Mouse (Mus musculus) heart, postnatal 0 days (tissue): ENCODE results near the gene Insl6. TPM values are rescaled to one million over a fixed set of nuclear protein-coding genes. Genes with fewer than 3 reads are reported as not detected.

Experiments
- ATAC-seq: fragments of 200-750 bp; cut with Nextera tagmentation; 2 replicates; pipeline ENCODE4 v1.8.0; 2017; ENCODE audit warnings: low read depth, moderate number of reproducible peaks, moderate library complexity; ENCODE audit not compliant: insufficient read depth
- DNase-seq: peaks from one replicate; pipeline ENCODE4 v3.0.0-alpha.2; 2016; ENCODE audit warnings: low spot score
- H3K27ac ChIP-seq: fragments of 300-500 bp; sonication (generic); 2 replicates; pipeline ENCODE4 v1.5.1; 2014; ENCODE audit warnings: low read depth, mild to moderate bottlenecking
- H3K27me3 ChIP-seq: fragments of 300-500 bp; sonication (generic); 2 replicates; pipeline ENCODE4 v1.6.1; 2014; ENCODE audit warnings: low read length, mixed read lengths; ENCODE audit not compliant: control insufficient read depth, insufficient read depth
- H3K36me3 ChIP-seq: fragments of 300-500 bp; sonication (generic); replicated peaks from 2 replicates; pipeline ENCODE4 v1.6.1; 2014; ENCODE audit warnings: low read length, mixed read lengths; ENCODE audit not compliant: control insufficient read depth, insufficient read depth
- H3K4me1 ChIP-seq: fragments of 300-500 bp; sonication (generic); 2 replicates; pipeline ENCODE4 v1.6.1; 2014; ENCODE audit warnings: antibody characterized with exemption; ENCODE audit not compliant: control insufficient read depth, insufficient read depth
- H3K4me2 ChIP-seq: fragments of 300-500 bp; sonication (generic); 2 replicates; pipeline ENCODE4 v1.6.1; 2014; ENCODE audit warnings: low read depth, mild to moderate bottlenecking, low read length, moderate library complexity
- H3K4me3 ChIP-seq: fragments of 300-500 bp; sonication (generic); 2 replicates; pipeline ENCODE4 v1.5.1; 2014; ENCODE audit warnings: low read depth, low read length
- H3K9ac ChIP-seq: fragments of 300-500 bp; sonication (generic); replicated peaks from 2 replicates; pipeline ENCODE4 v1.6.1; 2014; ENCODE audit warnings: low read depth, low read length, mixed read lengths
- H3K9me3 ChIP-seq: fragments of 300-500 bp; sonication (generic); replicated peaks from 2 replicates; pipeline ENCODE4 v1.6.1; 2016; ENCODE audit warnings: low read length; ENCODE audit not compliant: control insufficient read depth
- CTCF ChIP-seq: IDR thresholded peaks from 2 replicates; pipeline ENCODE4 v1.5.1; 2016; ENCODE audit warnings: antibody characterized with exemption, control low read depth, low read depth
- EP300 ChIP-seq: IDR thresholded peaks from 2 replicates; pipeline ENCODE4 v1.6.1; 2016; ENCODE audit warnings: antibody characterized with exemption, low read depth
- WGBS: fragments of 180-500 bp; shearing (Covaris S2); extraction: QIAGEN DNeasy Blood & Tissue Kit; methylation state at CpG from one replicate; pipeline ENCODE4 v1.1.7; 2014; 5-methylcytosine and 5-hydroxymethylcytosine counted together
- polyA plus RNA-seq: library from polyadenylated mRNA; unstranded; fragments of >200 nt; fragmentation: Nextera tagmentation; extraction: Ambion mirVana; gene quantifications from 2 replicates; pipeline ENCODE4 v1.2.1, GENCODE M21; 2015
- total RNA-seq: library from RNA; depleted of rRNA; stranded (reverse); fragments of >200 nt; gene quantifications from 2 replicates; pipeline ENCODE4 v1.2.3, GENCODE M21; 2014; ENCODE audit warnings: low replicate concordance

The Insl6 gene
- total and polyA plus RNA-seq, 2 experiments from 2014 or later = 3.0 TPM

- Histone ChIP-seq H3K4me1 (no peaks in the 10 kb centered on the region; the same call in 1 of the 2 replicates), H3K4me2 (peak within 1 kb of the TSS; percentile 89), H3K27ac (peak within 1 kb of the TSS; percentile 66), H3K36me3 (no peaks in the 10 kb centered on the region), H3K27me3 (no peaks in the 10 kb centered on the region), H3K9me3 (no peaks in the 10 kb centered on the region), H3K4me3 (peak within 1 kb of the TSS; percentile 71), H3K9ac (peak within 1 kb of the TSS; percentile 51)
- 1% methylated on average over 26 of the region's 26 CpGs for WGBS
- TF ChIP-seq CTCF (no peak), EP300 (no peak)
- peak; percentile 80 for DNase-seq
- ATAC-seq = peak; percentile 77
Measured at GRCm38 (mm10) chr19:29366969-29367622, 41.9 kb upstream of the Insl6 start, which contains the start of the genes Plgrkt and Cd274. TSS of gene Plgrkt (minus strand) at chr19:29367390. TSS of gene Cd274 (plus strand) at chr19:29367455.

- DNase-seq (no peak), ATAC-seq (no peak)
Measured at GRCm38 (mm10) chr19:29366226-29366968, 41.2 kb upstream of the Insl6 start.

GRCm38 (mm10) chr19:29365105-29365504 lies 39.9 kb upstream of the Insl6 start:
- Histone ChIP-seq H3K27me3 (no peaks in the 10 kb centered on the region), H3K4me1 (peaks cover 6% of the 10 kb centered on the region; the same call in 1 of the 2 replicates), H3K4me3 (no peak overlapping the region), H3K27ac (no peak overlapping the region), H3K9ac (no peak overlapping the region), H3K9me3 (no peaks in the 10 kb centered on the region), H3K4me2 (no peak overlapping the region), H3K36me3 (no peaks in the 10 kb centered on the region)
- ATAC-seq (no peak), DNase-seq (no peak)
- TF ChIP-seq EP300 = no peak
- TF ChIP-seq CTCF = no peak
- WGBS = 27% methylated on average over 3 of the region's 3 CpGs

More at GRCm38 (mm10) chr19:29366226-29366968, 41.2 kb upstream of the Insl6 start:
- Histone ChIP-seq H3K27ac (peak overlapping the region; percentile 66), H3K4me2 (peak overlapping the region; percentile 89), H3K4me3 (peak overlapping the region; percentile 71), H3K9ac (peak overlapping the region; percentile 51), H3K27me3 (no peaks in the 10 kb centered on the region), H3K36me3 (no peaks in the 10 kb centered on the region), H3K4me1 (peaks cover under 1% of the 10 kb centered on the region; the same call in 1 of the 2 replicates), H3K9me3 (no peaks in the 10 kb centered on the region)
- no peak for TF ChIP-seq CTCF
- 45% methylated on average over 20 of the region's 20 CpGs for WGBS

- ATAC-seq = no peak
- no peak overlapping the region for H3K27ac ChIP-seq
- H3K9ac ChIP-seq = no peak overlapping the region
- 78% methylated on average over 5 of the region's 5 CpGs for WGBS
- TF ChIP-seq EP300 = no peak
- TF ChIP-seq CTCF = no peak
- peaks cover 6% of the 10 kb centered on the region; the same call in 1 of the 2 replicates for H3K4me1 ChIP-seq
- no peaks in the 10 kb centered on the region for H3K36me3 ChIP-seq
- H3K4me3 ChIP-seq = no peak overlapping the region
- no peak for DNase-seq
- no peaks in the 10 kb centered on the region for H3K27me3 ChIP-seq
- no peaks in the 10 kb centered on the region for H3K9me3 ChIP-seq
- H3K4me2 ChIP-seq = no peak overlapping the region
Measured at GRCm38 (mm10) chr19:29364076-29364475, 38.9 kb upstream of the Insl6 start.

GRCm38 (mm10) chr19:29363557-29363956 lies 38.4 kb upstream of the Insl6 start:
- TF ChIP-seq CTCF (no peak), EP300 (no peak)
- DNase-seq = no peak
- 87% methylated on average over 7 of the region's 7 CpGs for WGBS

More at GRCm38 (mm10) chr19:29363557-29363956, 38.4 kb upstream of the Insl6 start:
- no peak for ATAC-seq
- H3K9ac ChIP-seq = no peak overlapping the region
- no peak overlapping the region for H3K4me3 ChIP-seq
- peaks cover 6% of the 10 kb centered on the region; the same call in 1 of the 2 replicates for H3K4me1 ChIP-seq
- H3K27me3 ChIP-seq = no peaks in the 10 kb centered on the region
- H3K27ac ChIP-seq = no peak overlapping the region
- H3K36me3 ChIP-seq = no peaks in the 10 kb centered on the region
- no peak overlapping the region for H3K4me2 ChIP-seq
- no peaks in the 10 kb centered on the region for H3K9me3 ChIP-seq
